In the genomic region with DNA sequence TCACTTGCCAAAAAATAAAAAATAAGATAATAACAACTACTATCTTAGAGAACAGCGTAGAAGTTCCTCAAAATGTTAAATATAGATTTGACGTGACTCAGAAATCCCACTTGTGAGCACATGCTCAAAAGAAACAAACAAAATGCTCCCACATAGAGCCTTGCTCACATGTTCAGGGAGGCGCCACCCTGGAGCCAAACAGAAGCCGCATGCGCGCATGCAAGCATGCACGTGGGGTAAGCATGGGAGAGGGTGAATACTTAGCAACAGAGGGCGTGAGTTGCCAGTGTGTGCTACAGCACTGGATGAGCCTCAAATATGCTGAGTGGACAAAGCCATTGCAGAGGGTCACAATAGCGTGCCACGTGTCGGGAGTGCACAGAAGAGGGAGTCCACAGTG, we compare ENCODE assay signal across 1 mouse cellular context.
TF ChIP-seq lines count a peak whose summit lies in the region.

No protein-coding gene starts in this region.

TF ChIP-seq in CH12.LX, 34 proteins besides CTCF, POLR2A, EP300 and RAD21:
- TF ChIP-seq MXI1 (IDR thresholded peaks at IDR 0.05; ENCODE audit: low read depth, low read length) (no peak), USF1 (IDR thresholded peaks at IDR 0.05; ENCODE audit: low read depth, low read length) (no peak), CHD1 (IDR thresholded peaks at IDR 0.05; ENCODE audit: low read depth, low read length) (no peak), ZC3H11A (IDR thresholded peaks at IDR 0.05; ENCODE audit: low read depth, low read length) (no peak), KAT2A (IDR thresholded peaks at IDR 0.05; ENCODE audit: insufficient replicate concordance, low read length) (no peak), JUN (IDR thresholded peaks at IDR 0.05; ENCODE audit: insufficient read depth, low read depth, low read length) (no peak), ZNF384 (IDR thresholded peaks at IDR 0.05; ENCODE audit: low read depth, low read length) (no peak), CHD2 (IDR thresholded peaks at IDR 0.05; ENCODE audit: low read length) (no peak), MAFK (IDR thresholded peaks at IDR 0.05; ENCODE audit: insufficient replicate concordance, low read length) (peak; percentile 65; the same call in 1 of the 2 replicates), ELF1 (IDR thresholded peaks at IDR 0.05; ENCODE audit: low read depth, low read length) (no peak), TBP (conservative IDR thresholded peaks at IDR 0.05; ENCODE audit: low read depth, low read length) (no peak), BHLHE40 (IDR thresholded peaks at IDR 0.05; ENCODE audit: low read depth, low read length) (peak; percentile 37; the same call in 1 of the 2 replicates), TCF12 (IDR thresholded peaks at IDR 0.05; ENCODE audit: low read depth, low read length) (no peak)
TF ChIP-seq in CH12.LX: peak in this region for 2.
